Mouse (Mus musculus) neutrophil, adult 59 days (primary cell): ENCODE results near the gene Prss2. TPM values are rescaled to one million over a fixed set of nuclear protein-coding genes. Genes with fewer than 3 reads are reported as not detected.

Source experiments
- total RNA-seq, 2 experiments: library from RNA; stranded (reverse); gene quantifications; 1 replicate in 1 of 2; 2 replicates in 1 of 2; pipeline ENCODE4 v1.2.4; 2023

The Prss2 gene
- total RNA-seq = not detected

GRCm38 (mm10) chr6:41521487-41521886 lies at the start of gene Prss2:
Prss2 (plus strand) TSS chr6:41521787.

Other genes starting within 250 kb of the Prss2 start
- gene Try4, start 219.5 kb upstream of the Prss2 start, total RNA-seq = not detected
- gene Try5, start 204.9 kb upstream of the Prss2 start, total RNA-seq = not detected
- gene Try10, start 167.7 kb upstream of the Prss2 start, total RNA-seq = not detected
- not detected for gene Prss3, start 144.1 kb upstream of the Prss2 start, total RNA-seq
- gene Gm5771, start 129.4 kb upstream of the Prss2 start, total RNA-seq = not detected
- gene Gm10334, start 75.6 kb upstream of the Prss2 start, total RNA-seq = not detected
- not detected for gene Prss1, start 62.9 kb upstream of the Prss2 start, total RNA-seq
- under 1 TPM in 1 of 2 experiments, not detected in 1; 0.22 TPM for gene Ephb6, start 83.7 kb downstream of the Prss2 start, total RNA-seq
- not detected for gene Trpv6, start 114.6 kb downstream of the Prss2 start, total RNA-seq
- gene Trpv5, start 159.0 kb downstream of the Prss2 start, total RNA-seq = not detected
- gene Llcfc1, start 162.6 kb downstream of the Prss2 start, total RNA-seq = not detected
- 10 to 100 TPM in 1 of 2 experiments, 1 to 10 TPM in 1; 7.2 to 28.9 TPM for gene Kel, start 182.6 kb downstream of the Prss2 start, total RNA-seq